In the genomic region with DNA sequence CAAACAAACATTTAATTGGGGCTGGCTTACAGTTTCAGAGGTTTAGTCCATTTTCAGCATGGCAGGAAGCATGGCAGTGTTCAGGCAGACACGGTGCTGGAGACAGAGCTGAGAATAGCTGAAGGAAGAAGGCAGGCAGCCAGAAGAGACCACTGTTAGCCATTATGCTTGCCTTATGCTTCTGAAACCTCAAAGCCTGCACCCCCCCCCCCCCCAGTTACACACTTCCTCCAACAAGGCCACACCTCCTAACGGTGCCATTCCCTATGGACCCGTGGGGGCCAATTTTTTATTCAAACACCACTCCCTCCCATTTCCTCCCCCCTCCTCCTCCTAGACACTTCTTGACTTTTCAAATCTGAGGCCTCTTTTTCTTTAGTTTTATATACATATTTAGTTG, we compare ENCODE assay signal across 13 mouse cellular contexts. TPM values are rescaled to one million over a fixed set of nuclear protein-coding genes. Genes with fewer than 3 reads are reported as not detected.
DNase-seq lines count a peak whose midpoint lies in the region; ATAC-seq lines count a peak whose summit lies in the region.
"Had no signal": no experiment of that assay in that cellular context is flagged by ENCODE, and none has a peak within 500 bp of the region (broad histone marks: within the 10 kb centered on the region; RNA-seq: fewer than 3 reads in every experiment).

No protein-coding gene starts in this region.

- H3K36me3 ChIP-seq in liver, embryonic 12.5 days, result peaks cover 27% of the 10 kb centered on the region

- no peak for ATAC-seq in liver, embryonic 12.5 days

- H3K27ac ChIP-seq in liver, embryonic 12.5 days, result peak overlapping the region; percentile 36; the same call in 1 of the 2 replicates

- H3K27me3 ChIP-seq in liver, embryonic 12.5 days (replicated peaks), result 0 out of 2 replicates have a peak, but pooled peaks cover 3% of the 10 kb centered on the region

- 30% methylated on average over 3 of the region's 3 CpGs for WGBS in liver, embryonic 12.5 days (ENCODE audit: insufficient replicate concordance)

- peak overlapping the region; percentile 86 for H3K4me2 ChIP-seq in liver, embryonic 12.5 days

- H3K4me1 ChIP-seq in liver, embryonic 12.5 days, result peaks cover 31% of the 10 kb centered on the region

- H3K9me3 ChIP-seq in liver, embryonic 12.5 days (replicated peaks), result no peaks in the 10 kb centered on the region

- H3K4me3 ChIP-seq in liver, embryonic 12.5 days, result peak overlapping the region; percentile 99

- DNase-seq in cerebellum, postnatal 10 days, result peak; percentile 26 to 33
- DNase-seq in cerebellum, postnatal 36 days, result no peak
- DNase-seq in spleen, postnatal 36 days (ENCODE audit: low spot score in 2 of 2), result peak; percentile 7 to 39
- DNase-seq in spleen, postnatal 4 days (ENCODE audit: low spot score in 2 of 2), result no peak
- no peak for DNase-seq in frontal cortex, postnatal 14 days (ENCODE audit: low spot score in 2 of 2)
- DNase-seq in left cerebral cortex, adult 18-20 months (ENCODE audit: low spot score in 2 of 2), result no peak
- DNase-seq in neural tube, embryonic 10.5 days (ENCODE audit: extremely low spot score, low spot score), result no peak
- DNase-seq: cerebellum, adult 8-10 months; heart, postnatal 36 days; kidney, postnatal 10 days; lung, embryonic 14.5 days; thymus, adult 2 months had no signal

- 0 out of 2 replicates have a peak overlapping the region, but pooled peaks have one; percentile 7 for H3K9ac ChIP-seq in liver, embryonic 12.5 days

RNA-seq across cellular contexts. Expression of a gene that starts 1.1 kb away (rescaled TPM):
- polyA plus RNA-seq in liver, embryonic 12.5 days (2016; fragmentation: Nextera tagmentation; extraction: Ambion mirVana), result 807 and 810 TPM in 2 replicates
- 100 to 1,000 TPM; 532 to 549 TPM for total RNA-seq in left cerebral cortex, adult 18-20 months (2021)

RNA-seq across cellular contexts. Expression of a gene that starts 19.8 kb away (rescaled TPM):
- 28.7 and 30.8 TPM in 2 replicates for polyA plus RNA-seq in liver, embryonic 12.5 days (2016; fragmentation: Nextera tagmentation; extraction: Ambion mirVana)
- total RNA-seq in left cerebral cortex, adult 18-20 months (2021), result 100 to 1,000 TPM; 163 to 182 TPM

Comparison
In these comparisons a context has a peak if more than half of its experiments do, and no peak if none do; other contexts are left out.
1. DNase-seq: peak in cerebellum, postnatal 10 days (2 of 2) and spleen, postnatal 36 days (2 of 2); none in cerebellum, postnatal 36 days (0 of 2), spleen, postnatal 4 days (0 of 2), frontal cortex, postnatal 14 days (0 of 2), left cerebral cortex, adult 18-20 months (0 of 2) and neural tube, embryonic 10.5 days (single experiment).